Mouse (Mus musculus) CH12.LX (cell line): Measurements from ENCODE around the gene Smg6.

Experiments
- CTCF ChIP-seq, 2 experiments: IDR thresholded peaks in 1 of 2; conservative IDR thresholded peaks in 1 of 2; 2 replicates each; pipeline ENCODE4 v1.5.1; 2011 to 2012; ENCODE audit warnings: low read depth in 2 of 2, low read length in 2 of 2, improper control_type of control experiment in 1 of 2, inconsistent platforms in 1 of 2, mild to moderate bottlenecking in 1 of 2, moderate library complexity in 1 of 2
- E2F4 ChIP-seq: IDR thresholded peaks from 2 replicates; pipeline ENCODE4 v1.6.1; 2011; ENCODE audit warnings: low read depth, low read length, improper control_type of control experiment; ENCODE audit not compliant: insufficient replicate concordance
- MEF2A ChIP-seq: IDR thresholded peaks from 2 replicates; pipeline ENCODE4 v1.6.1; 2014; ENCODE audit warnings: low read depth, mild to moderate bottlenecking, inconsistent platforms, low read length, improper control_type of control experiment, borderline replicate concordance
- POLR2A ChIP-seq: IDR thresholded peaks from 2 replicates; pipeline ENCODE4 v1.6.1; 2011; ENCODE audit warnings: low read depth, mild to moderate bottlenecking, improper control_type of control experiment, low read length
- TBP ChIP-seq: conservative IDR thresholded peaks from 2 replicates; pipeline ENCODE4 v1.6.1; 2011; ENCODE audit warnings: low read depth, low read length, improper control_type of control experiment

GRCm38 (mm10) chr11:75212876-75213275, 287.3 kb downstream of the Smg6 start:
- TF ChIP-seq POLR2A (no peak), CTCF (conservative IDR thresholded peaks at IDR 0.05 in 1 of 2, IDR thresholded peaks at IDR 0.05 in 1 of 2; ENCODE audit: low read depth in 2 of 2, low read length in 2 of 2) (no peak), E2F4 (no peak), MEF2A (no peak), TBP (no peak)
